Comparison of ENCODE assay signal across 8 mouse cellular contexts in genomic region chr1:178405951-178406711, GRCm38 (mm10). TPM values are rescaled to one million over a fixed set of nuclear protein-coding genes. Genes with fewer than 3 reads are reported as not detected.
DNase-seq lines count a peak whose midpoint lies in the region; ATAC-seq and TF ChIP-seq lines count a peak whose summit lies in the region.

Efcab2 (plus strand) TSS chr1:178406085.

- no peaks in the 10 kb centered on the region for H3K9me3 ChIP-seq in MEL (replicated peaks; ENCODE audit: insufficient read depth, low read length)
- no peaks in the 10 kb centered on the region for H3K9me3 ChIP-seq in forebrain, postnatal 0 days (ENCODE audit: low read length)
- no peaks in the 10 kb centered on the region for H3K9me3 ChIP-seq in lung, embryonic 16.5 days (ENCODE audit: control insufficient read depth, low read length)

- ATAC-seq in forebrain, postnatal 0 days = peak; percentile 97
- ATAC-seq in hematopoietic stem cell, adult 5-6 weeks (replicated peaks in 1 of 2; ENCODE audit: insufficient read depth in 1 of 2, low FRiP score in 2 of 2, low TSS enrichment in 1 of 2, low read depth in 1 of 2, poor library complexity in 2 of 2, severe bottlenecking in 2 of 2) = peak; percentile 91 to 93
- ATAC-seq in lung, embryonic 16.5 days (ENCODE audit: low read depth) = peak; percentile 98

- H3K27me3 ChIP-seq in MEL (ENCODE audit: control insufficient read depth in 1 of 2, insufficient read depth in 2 of 2, low read length in 2 of 2) = no peaks in the 10 kb centered on the region
- no peaks in the 10 kb centered on the region for H3K27me3 ChIP-seq in cerebellum, adult 2 months (ENCODE audit: control insufficient read depth, insufficient read depth, low read length)
- no peaks in the 10 kb centered on the region for H3K27me3 ChIP-seq in forebrain, postnatal 0 days (ENCODE audit: insufficient read depth, low read length)
- no peaks in the 10 kb centered on the region for H3K27me3 ChIP-seq in lung, embryonic 16.5 days (ENCODE audit: control insufficient read depth, insufficient read depth, low read depth, low read length)

- peak within 1 kb of the TSS; percentile 94 for H3K27ac ChIP-seq in MEL (ENCODE audit: control insufficient read depth, low read depth, low read length)
- peak within 1 kb of the TSS; percentile 99 for H3K27ac ChIP-seq in cerebellum, adult 2 months (ENCODE audit: insufficient read depth, low read length)
- peak within 1 kb of the TSS; percentile 100 for H3K27ac ChIP-seq in forebrain, postnatal 0 days (ENCODE audit: low read depth, low read length)
- peak within 1 kb of the TSS; percentile 100 for H3K27ac ChIP-seq in lung, embryonic 16.5 days (ENCODE audit: low read length)

- peak within 1 kb of the TSS; percentile 65 for H3K4me2 ChIP-seq in forebrain, postnatal 0 days (ENCODE audit: low read depth)
- peak within 1 kb of the TSS; percentile 65 for H3K4me2 ChIP-seq in lung, embryonic 16.5 days (ENCODE audit: low read depth, low read length)

- H3K4me1 ChIP-seq in MEL (ENCODE audit: control insufficient read depth in 1 of 2, insufficient read depth in 2 of 2, low read length in 2 of 2) = peaks cover 3 to 18% of the 10 kb centered on the region in 2 experiments; a peak in 3 of 4 replicates
- H3K4me1 ChIP-seq in cerebellum, adult 2 months (ENCODE audit: control insufficient read depth, insufficient read depth, low read length) = no peaks in the 10 kb centered on the region; the same call in 1 of the 2 replicates
- H3K4me1 ChIP-seq in forebrain, postnatal 0 days (ENCODE audit: insufficient read depth) = no peaks in the 10 kb centered on the region
- H3K4me1 ChIP-seq in lung, embryonic 16.5 days (replicated peaks; ENCODE audit: control insufficient read depth, insufficient read depth, low read length) = no peaks in the 10 kb centered on the region

- TF ChIP-seq EP300 in MEL (IDR thresholded peaks at IDR 0.05; ENCODE audit: low read depth in 1 of 2, low read length in 2 of 2) = 0 out of 4 replicates have a peak, but pooled peaks of 1 of the 2 experiments have one; percentile 18

- peak within 1 kb of the TSS; percentile 97 for H3K9ac ChIP-seq in MEL (ENCODE audit: control insufficient read depth, low read depth, low read length, poor library complexity, severe bottlenecking)
- H3K9ac ChIP-seq in forebrain, postnatal 0 days = peak within 1 kb of the TSS; percentile 100
- H3K9ac ChIP-seq in lung, embryonic 16.5 days (ENCODE audit: low read length) = peak within 1 kb of the TSS; percentile 82

- DNase-seq in MEL (ENCODE audit: low read depth, low spot score) = peak; percentile 94
- peak; percentile 93 to 94 for DNase-seq in cerebellum, adult 2 months
- DNase-seq in forebrain, postnatal 0 days = peak; percentile 92
- DNase-seq in layer of hippocampus, adult 9-10 months (ENCODE audit: low spot score) = peak; percentile 59
- peak; percentile 86 for DNase-seq in ovary, postnatal 10 days (ENCODE audit: low spot score)
- peak; percentile 91 to 92 for DNase-seq in thymus, postnatal 10 days (ENCODE audit: low spot score in 2 of 2)

- peak within 1 kb of the TSS; percentile 66 to 98 for H3K4me3 ChIP-seq in MEL (ENCODE audit: control insufficient read depth in 1 of 2, insufficient read depth in 1 of 2, low read depth in 2 of 2, low read length in 2 of 2)
- H3K4me3 ChIP-seq in cerebellum, adult 2 months (replicated peaks; ENCODE audit: insufficient read depth, low read depth, low read length) = peak within 1 kb of the TSS; percentile 79
- H3K4me3 ChIP-seq in forebrain, postnatal 0 days (ENCODE audit: low read depth, low read length) = peak within 1 kb of the TSS; percentile 75
- H3K4me3 ChIP-seq in lung, embryonic 16.5 days (ENCODE audit: low read length) = peak within 1 kb of the TSS; percentile 70

- TF ChIP-seq POLR2A in MEL (IDR thresholded peaks at IDR 0.05; ENCODE audit: control insufficient read depth in 1 of 2, insufficient read depth in 1 of 2, low read depth in 1 of 2, low read length in 2 of 2, poor library complexity in 1 of 2) = peak; percentile 79 to 95
- peak; percentile 60; the same call in 1 of the 2 replicates for TF ChIP-seq POLR2A in cerebellum, adult 2 months (IDR thresholded peaks at IDR 0.05; ENCODE audit: borderline replicate concordance, insufficient read depth, low read length)

- whole genome bisulfite sequencing in cerebellum, adult 2 months = under 1% methylated on average over 70 of the region's 70 CpGs
- WGBS in forebrain, postnatal 0 days = 1% methylated on average over 63 of the region's 70 CpGs
- under 1% methylated on average over 64 of the region's 70 CpGs for WGBS in lung, embryonic 16.5 days

- H3K79me2 ChIP-seq in MEL (ENCODE audit: control insufficient read depth, insufficient read depth, low read length, poor library complexity) = peaks cover 7% of the 10 kb centered on the region; the same call in 1 of the 2 replicates

- TF ChIP-seq CTCF in MEL (IDR thresholded peaks at IDR 0.05 in 2 of 3, conservative IDR thresholded peaks at IDR 0.05 in 1 of 3; ENCODE audit: control insufficient read depth in 1 of 3, insufficient read depth in 1 of 3, low read depth in 2 of 3, low read length in 3 of 3, poor library complexity in 1 of 3, severe bottlenecking in 1 of 3) = peak in 2 of 3 experiments; percentile 12 to 41; a peak in 2 of 6 replicates
- TF ChIP-seq CTCF in cerebellum, adult 2 months (IDR thresholded peaks at IDR 0.05; ENCODE audit: borderline replicate concordance, insufficient read depth, low read depth, low read length) = peak; percentile 44; the same call in 1 of the 2 replicates
- peak; percentile 73 for TF ChIP-seq CTCF in forebrain, postnatal 0 days (IDR thresholded peaks at IDR 0.05; ENCODE audit: low read depth)

- no peak for TF ChIP-seq RAD21 in MEL (IDR thresholded peaks at IDR 0.05; ENCODE audit: low read depth, low read length)

- H3K36me3 ChIP-seq in MEL (ENCODE audit: control insufficient read depth in 1 of 2, insufficient read depth in 2 of 2, low read length in 2 of 2) = peaks cover 0 to 15% of the 10 kb centered on the region in 2 experiments; a peak in 2 of 4 replicates
- no peaks in the 10 kb centered on the region for H3K36me3 ChIP-seq in forebrain, postnatal 0 days (ENCODE audit: insufficient read depth)
- H3K36me3 ChIP-seq in lung, embryonic 16.5 days (ENCODE audit: control insufficient read depth, insufficient read depth, low read length) = no peaks in the 10 kb centered on the region

TF ChIP-seq in MEL, 35 proteins besides CTCF, POLR2A, EP300 and RAD21:
- TF ChIP-seq TBP (IDR thresholded peaks at IDR 0.05; ENCODE audit: low read depth, low read length) (peak; percentile 72; the same call in 1 of the 2 replicates), MEF2A (IDR thresholded peaks at IDR 0.05; ENCODE audit: extremely low read depth, insufficient replicate concordance, low read depth, low read length, poor library complexity, severe bottlenecking) (no peak), SIN3A (IDR thresholded peaks at IDR 0.05; ENCODE audit: low read length) (peak; percentile 23), ZC3H11A (IDR thresholded peaks at IDR 0.05; ENCODE audit: low read depth, low read length) (0 out of 2 replicates have a peak, but pooled peaks have one; percentile 2), UBTF (IDR thresholded peaks at IDR 0.05; ENCODE audit: borderline replicate concordance, insufficient read depth, low read depth, low read length) (peak; percentile 60; the same call in 1 of the 2 replicates), NRF1 (IDR thresholded peaks at IDR 0.05; ENCODE audit: insufficient read depth, low read depth, low read length, poor library complexity, severe bottlenecking) (peak; percentile 44; the same call in 1 of the 2 replicates), POLR2AphosphoS2 (IDR thresholded peaks at IDR 0.05; ENCODE audit: low read length) (peak; percentile 67), MAX (IDR thresholded peaks at IDR 0.05; ENCODE audit: low read length) (peak; percentile 34; the same call in 1 of the 2 replicates), HCFC1 (IDR thresholded peaks at IDR 0.05; ENCODE audit: low read depth, low read length) (peak; percentile 44), E2F4 (IDR thresholded peaks at IDR 0.05; ENCODE audit: borderline replicate concordance, low read depth, low read length) (peak; percentile 56; the same call in 1 of the 2 replicates), TAL1 (IDR thresholded peaks at IDR 0.05; ENCODE audit: low read length) (no peak), GATA1 (IDR thresholded peaks at IDR 0.05; ENCODE audit: low read depth, low read length) (no peak), USF1 (IDR thresholded peaks at IDR 0.05; ENCODE audit: low read depth, low read length) (no peak), TCF12 (IDR thresholded peaks at IDR 0.05; ENCODE audit: low read depth, low read length) (peak; percentile 21; the same call in 1 of the 2 replicates), ETS1 (IDR thresholded peaks at IDR 0.05; ENCODE audit: low read depth, low read length) (peak; percentile 28; the same call in 1 of the 2 replicates), ZMIZ1 (IDR thresholded peaks at IDR 0.05; ENCODE audit: low read depth, low read length) (peak; percentile 74; the same call in 1 of the 2 replicates), GABPA (IDR thresholded peaks at IDR 0.05; ENCODE audit: low read depth, low read length) (no peak), SMC3 (IDR thresholded peaks at IDR 0.05; ENCODE audit: low read depth, low read length) (peak; percentile 32), RCOR1 (IDR thresholded peaks at IDR 0.05; ENCODE audit: low read depth, low read length) (peak; percentile 31; the same call in 1 of the 2 replicates), NELFE (IDR thresholded peaks at IDR 0.05; ENCODE audit: low read depth, low read length) (peak; percentile 89), MYC (IDR thresholded peaks at IDR 0.05; ENCODE audit: low read depth, low read length) (peak; percentile 15; the same call in 1 of the 2 replicates), MXI1 (IDR thresholded peaks at IDR 0.05; ENCODE audit: low read depth, low read length) (peak; percentile 4; the same call in 1 of the 2 replicates)
TF ChIP-seq in MEL: peak in this region for 17.

RNA-seq across cellular contexts. Expression of gene Efcab2, which starts in this region (rescaled TPM):
- 0.85 and 0.98 TPM in 2 replicates for total RNA-seq in MEL (2012; rRNA removed)
- 1 to 10 TPM in 1 of 2 experiments, not detected in 1; 3.2 TPM for polyA plus RNA-seq in MEL (2012; ENCODE audit: insufficient read depth in 1 of 2, insufficient read length in 2 of 2, low read depth in 1 of 2, low replicate concordance in 2 of 2, missing spikeins in 1 of 2)
- polyA plus RNA-seq in cerebellum, adult 2 months (2012; rRNA removed) = 9.6 and 12.9 TPM in 2 replicates
- total RNA-seq in forebrain, postnatal 0 days (2014; rRNA removed) = 4.3 and 7.0 TPM in 2 replicates
- 4.5 and 8.6 TPM in 2 replicates for polyA plus RNA-seq in forebrain, postnatal 0 days (2015; fragmentation: Nextera tagmentation; extraction: Ambion mirVana)
- total RNA-seq in hematopoietic stem cell, adult 5-6 weeks (2017) = 5.2 and 5.8 TPM in 2 replicates
- 6.0 and 6.5 TPM in 2 replicates for polyA plus RNA-seq in lung, embryonic 16.5 days (2015; fragmentation: Nextera tagmentation; extraction: Ambion mirVana)

Comparison
In these comparisons a context has a peak if more than half of its experiments do, and no peak if none do; other contexts are left out.
1. Peak in every context shown above with its lines: DNase-seq, ATAC-seq, H3K4me3 ChIP-seq and H3K27ac ChIP-seq.